Mouse (Mus musculus): ENCODE measurements around the gene Esp15. TPM values are rescaled to one million over a fixed set of nuclear protein-coding genes. Genes with fewer than 3 reads are reported as not detected.
"Not testable (repeated sequence)": the region's sequence is repeated elsewhere in the genome, so short reads cannot be mapped to it uniquely, and the experiment has no call there.

Esp15 gene
- total RNA-seq (2021) (not detected), polyA plus RNA-seq (2012; rRNA removed) (not detected in 2 replicates)
- long read RNA-seq = 0 reads

- H3K27me3 ChIP-seq (ENCODE audit: control insufficient read depth, insufficient read depth, low read length); H3K9ac ChIP-seq (ENCODE audit: low read depth, low read length); H3K4me3 ChIP-seq; H3K4me1 ChIP-seq (ENCODE audit: control insufficient read depth, insufficient read depth, low read length); H3K27ac ChIP-seq; intact Hi-C loops (cut with DNase I); H3K36me3 ChIP-seq (ENCODE audit: control insufficient read depth, insufficient read depth, low read length); DNase-seq; H3K79me2 ChIP-seq (replicated peaks; ENCODE audit: control insufficient read depth, insufficient read depth, low read length): not testable (repeated sequence)
- WGBS = 49% methylated on average over 6 of the region's 6 CpGs
These were observed at the start of gene Esp15 for GRCm38 (mm10) chr17:39640654-39641053. Gene Esp15 (plus strand): TSS chr17:39640954.

- 26% methylated on average over 1 of the region's 1 CpGs for WGBS
- TF ChIP-seq POLR2A (IDR thresholded peaks at IDR 0.05; ENCODE audit: insufficient read depth, low read depth, low read length) = no peak
- no peak for TF ChIP-seq EP300 (IDR thresholded peaks at IDR 0.05; ENCODE audit: insufficient read depth, low read depth, low read length)
- no peak for TF ChIP-seq CTCF (IDR thresholded peaks at IDR 0.05)
- Histone ChIP-seq H3K9ac (ENCODE audit: low read depth, low read length) (no peak overlapping the region), H3K27ac (no peak overlapping the region), H3K4me3 (no peak overlapping the region), H3K36me3 (ENCODE audit: control insufficient read depth, insufficient read depth, low read length) (no peaks in the 10 kb centered on the region), H3K79me2 (replicated peaks; ENCODE audit: control insufficient read depth, insufficient read depth, low read length) (no peaks in the 10 kb centered on the region), H3K4me1 (ENCODE audit: control insufficient read depth, insufficient read depth, low read length) (no peaks in the 10 kb centered on the region), H3K27me3 (ENCODE audit: control insufficient read depth, insufficient read depth, low read length) (no peaks in the 10 kb centered on the region)
- intact Hi-C loops (cut with DNase I) = no loop called here
- no peak for DNase-seq
These were observed 49.2 kb upstream of the Esp15 start for GRCm38 (mm10) chr17:39591550-39591949.

Other genes with a start within 250 kb of the Esp15 start
- gene Esp18, start 234.6 kb upstream of the Esp15 start, total RNA-seq (2021) = not detected
- gene Esp18, start 234.6 kb upstream of the Esp15 start, polyA plus RNA-seq (2012; rRNA removed) = not detected in 2 replicates
- gene Esp16, start 104.8 kb upstream of the Esp15 start, total RNA-seq (2021) = not detected
- not detected in 2 replicates for gene Esp16, start 104.8 kb upstream of the Esp15 start, polyA plus RNA-seq (2012; rRNA removed)